Mouse (Mus musculus): ENCODE measurements at regions not wholly inside any gene's neighbourhood (a gene's known extent, or its start where the extent isn't known, plus 50 kb on each side); places are given as distances from the start of the nearest gene placed in this dataset.
"Not testable (repeated sequence)": the region's sequence is repeated elsewhere in the genome, so short reads cannot be mapped to it uniquely, and the experiment has no call there.

DNA sequence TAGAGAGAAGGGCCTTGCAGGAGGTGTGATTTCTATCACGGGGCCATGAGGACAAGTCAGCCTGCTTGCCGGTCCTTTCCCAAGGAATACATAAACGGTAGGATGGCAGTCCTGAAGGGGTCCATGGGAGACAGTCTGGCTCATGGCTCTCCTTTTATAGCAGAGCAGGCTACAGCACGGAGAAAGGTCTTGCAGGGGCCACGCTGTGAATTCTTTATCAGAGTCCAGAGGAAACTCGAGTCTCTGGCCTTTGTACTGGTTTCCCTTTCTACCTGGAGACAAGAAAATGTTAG lies 1984.0 kb downstream of the 4930444P10Rik start:
- DNase-seq (ENCODE audit: low spot score in 2 of 2) = no peak

DNA sequence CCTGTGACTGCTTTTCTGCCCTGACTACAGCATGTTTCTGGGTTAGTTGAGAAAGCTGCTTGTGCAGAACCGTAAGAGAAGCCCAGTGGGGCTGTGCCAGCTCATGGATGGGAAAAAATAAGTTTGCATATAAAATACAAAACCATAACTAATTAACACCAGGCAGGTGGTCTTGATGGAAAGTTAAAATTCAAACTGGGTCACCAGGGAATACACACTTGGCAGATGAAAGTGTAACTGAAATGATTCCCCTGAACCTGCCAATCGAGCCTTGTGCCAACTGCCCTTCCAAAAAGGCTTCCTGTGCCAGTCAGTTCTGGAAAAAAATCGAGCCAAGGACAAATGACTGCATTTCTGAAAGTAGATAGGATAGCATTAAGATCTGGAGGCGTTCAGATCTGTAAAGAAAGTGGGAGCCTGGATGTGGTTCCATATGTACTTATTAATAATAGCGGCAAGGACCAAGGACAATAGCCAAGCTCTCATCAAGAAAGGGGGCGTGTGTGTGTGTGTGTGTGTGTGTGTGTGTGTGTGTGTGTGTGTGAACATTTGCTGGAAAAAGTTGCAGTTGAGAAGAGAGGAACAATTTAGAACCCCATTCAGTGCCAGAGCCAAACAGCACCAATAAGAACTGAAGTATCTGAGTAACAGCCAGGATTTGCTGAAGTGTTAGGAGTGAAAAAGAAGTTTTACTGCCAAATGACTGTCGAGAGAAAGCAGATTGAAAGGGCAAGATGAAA lies 1984.5 kb downstream of the 4930444P10Rik start:
- DNase-seq (ENCODE audit: low spot score in 2 of 2) = peak in 1 of 2 experiments; percentile 10

DNA sequence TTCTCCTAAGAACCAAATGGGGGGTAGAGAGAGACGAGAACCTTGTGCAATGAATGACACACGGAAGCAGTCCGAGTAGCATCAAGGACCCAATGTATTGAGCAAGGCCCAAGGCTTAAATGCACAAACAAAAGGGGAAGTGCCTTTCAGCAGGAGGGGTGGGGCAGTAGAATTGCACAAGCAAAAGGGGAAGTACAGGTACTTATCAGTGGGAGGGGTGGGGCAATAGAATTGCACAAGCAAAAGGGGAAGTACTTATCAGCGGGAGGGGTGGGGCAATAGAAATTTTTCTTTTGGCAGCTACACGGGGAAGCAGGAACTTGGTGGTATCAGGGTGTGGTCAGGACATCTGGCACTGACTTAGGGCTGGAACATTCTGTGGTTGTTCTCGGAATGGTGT lies 1987.6 kb downstream of the 4930444P10Rik start:
- not testable (repeated sequence) for DNase-seq (ENCODE audit: low spot score in 2 of 2)

DNA sequence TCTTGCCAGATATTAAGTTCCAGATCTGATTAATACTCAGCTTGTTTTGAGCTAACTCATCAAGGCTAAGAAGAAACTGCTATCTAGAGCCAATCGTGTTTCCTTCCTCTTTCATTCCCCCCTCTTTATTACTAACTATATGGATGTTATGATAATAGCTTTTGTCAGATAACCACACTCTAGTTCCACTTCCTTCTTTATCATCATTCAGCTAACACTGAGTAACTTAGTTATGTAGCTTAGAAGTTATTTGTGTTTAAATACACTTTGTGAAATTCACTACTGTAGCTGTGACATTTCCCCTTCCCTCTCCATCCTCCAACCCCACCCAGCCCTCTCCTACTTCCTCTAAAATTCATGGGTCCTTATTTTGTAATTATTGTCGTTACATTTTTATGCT lies 1988.6 kb downstream of the 4930444P10Rik start:
- DNase-seq (ENCODE audit: low spot score in 2 of 2) = no peak

DNA sequence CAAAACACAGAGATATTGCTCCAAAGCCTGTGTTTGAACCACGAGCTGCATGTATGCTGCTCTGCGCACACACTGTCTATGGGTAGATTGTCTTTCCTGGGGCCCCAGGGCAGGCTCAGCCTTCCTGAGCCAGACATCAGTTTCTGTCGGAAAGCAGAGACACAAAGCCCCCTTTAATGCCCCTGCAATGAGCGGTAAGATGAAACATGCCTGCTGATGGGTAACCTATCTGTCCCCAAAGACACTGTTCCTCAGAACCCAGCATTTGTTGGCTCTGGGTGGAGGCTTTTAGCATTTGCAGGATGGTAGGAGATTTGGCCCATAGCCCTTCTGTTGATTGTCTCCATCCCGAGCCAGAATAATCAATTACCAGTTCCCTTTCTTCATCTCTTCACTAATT lies 1994.1 kb downstream of the 4930444P10Rik start:
- no peak for DNase-seq (ENCODE audit: low spot score in 2 of 2)

DNA sequence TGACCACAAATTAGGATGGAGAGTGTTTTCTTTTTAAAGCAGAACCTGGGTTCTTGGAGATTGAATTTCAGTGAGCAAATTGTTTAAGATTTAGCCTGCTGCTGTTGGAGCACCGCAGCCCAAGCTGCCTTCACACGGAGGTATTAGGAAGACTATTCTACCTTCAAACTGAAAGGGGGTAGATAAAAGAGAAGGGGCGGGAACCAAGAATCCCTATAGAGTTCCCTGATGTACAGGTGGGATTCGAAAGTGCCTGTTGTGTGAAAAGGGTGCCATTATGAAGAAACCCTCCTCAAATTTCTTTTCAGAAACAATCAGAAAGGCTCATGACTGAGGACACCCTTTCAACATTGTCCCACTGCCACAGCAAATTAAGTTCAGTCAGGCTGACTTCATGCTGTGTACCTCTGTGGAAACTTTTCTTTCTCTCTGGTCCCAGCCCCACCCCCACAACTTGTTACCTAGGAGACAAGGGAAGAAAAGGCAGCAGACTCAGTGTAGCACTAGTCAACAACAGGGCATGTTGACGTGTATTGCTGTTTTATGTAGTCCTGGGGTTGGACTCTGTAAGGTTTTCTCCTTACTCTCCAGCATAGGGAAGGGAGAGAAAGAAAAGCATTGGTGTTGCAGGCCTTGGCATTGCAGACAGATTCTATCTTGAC lies 1995.4 kb downstream of the 4930444P10Rik start:
- no peak for DNase-seq (ENCODE audit: low spot score in 2 of 2)

DNA sequence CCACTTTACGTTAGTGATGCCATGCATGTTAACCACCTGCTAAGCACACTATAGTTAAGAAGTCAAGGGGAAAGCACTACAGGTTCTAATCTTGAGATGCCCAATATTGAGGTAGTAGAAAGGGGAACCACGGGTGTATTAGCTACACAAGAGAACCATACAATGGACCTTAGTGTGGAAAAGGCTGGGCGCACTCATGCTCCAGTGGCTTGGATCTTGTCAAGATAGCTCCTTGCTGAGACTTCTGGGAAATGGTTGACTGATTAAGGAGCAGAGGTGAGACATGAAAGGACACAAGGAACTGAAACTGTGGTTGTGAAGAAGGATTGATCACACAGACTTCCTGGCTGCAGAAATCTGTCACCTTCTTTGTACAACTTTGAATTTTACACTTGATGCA lies 2028.3 kb downstream of the 4930444P10Rik start:
- no peak for DNase-seq (ENCODE audit: low spot score in 2 of 2)

DNA sequence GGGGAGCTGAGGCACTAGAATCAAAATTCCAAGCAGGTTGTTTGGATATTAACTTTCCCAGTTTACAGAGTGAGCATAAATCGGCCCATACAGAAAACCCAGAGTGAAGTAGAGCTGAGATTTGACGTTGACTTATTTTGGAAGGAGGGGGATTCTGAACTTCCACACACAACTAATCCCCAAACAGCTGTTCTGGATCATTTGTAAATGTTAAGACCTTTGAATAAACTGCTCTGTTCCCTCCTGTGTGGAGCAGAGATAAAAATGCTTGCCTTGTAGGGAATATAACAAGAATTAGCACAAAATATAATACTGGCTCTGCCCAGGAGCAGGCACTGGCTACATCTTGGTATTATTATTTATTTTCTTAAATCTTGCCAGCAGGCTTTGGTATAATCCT lies 2057.0 kb downstream of the 4930444P10Rik start:
- DNase-seq (ENCODE audit: low spot score in 2 of 2) = no peak

DNA sequence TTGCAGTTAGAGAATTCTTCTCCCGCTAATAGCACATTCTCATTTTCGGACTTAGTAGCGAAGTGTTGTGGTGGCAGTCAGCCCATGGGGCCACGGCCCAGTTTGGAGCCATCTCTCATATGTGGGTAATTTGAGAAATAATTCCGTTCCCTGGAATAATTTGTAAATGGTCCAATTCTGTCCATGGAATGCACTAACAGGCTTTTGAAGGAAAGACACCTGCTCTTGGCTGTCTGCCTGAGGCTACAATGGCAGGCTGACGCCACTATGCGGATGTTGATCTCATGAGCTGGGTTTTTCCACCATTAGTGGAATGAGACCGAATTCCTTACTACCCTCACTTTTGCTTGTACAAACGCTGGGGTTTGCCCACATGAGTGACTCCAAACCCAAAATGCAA lies 2081.6 kb downstream of the 4930444P10Rik start:
- DNase-seq (ENCODE audit: low spot score in 2 of 2) = no peak

DNA sequence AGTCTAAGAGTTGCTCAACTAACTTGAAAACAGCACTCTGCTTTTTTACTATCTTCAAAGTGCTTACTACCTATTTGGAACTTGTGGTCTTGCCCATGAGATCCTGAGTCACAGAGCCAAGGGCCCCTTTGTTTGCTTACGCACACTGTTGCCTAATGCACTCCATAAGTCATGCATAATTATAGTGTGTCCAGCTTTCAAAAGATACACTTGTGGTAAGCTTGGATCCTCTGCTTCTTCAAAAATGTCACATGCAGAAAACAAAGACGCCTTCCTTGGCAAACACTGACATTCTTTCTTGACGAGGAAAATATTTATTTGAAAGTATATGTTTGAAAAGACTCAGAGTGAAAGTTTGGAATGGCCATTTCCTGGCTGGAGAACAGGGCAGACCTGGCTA lies 2082.3 kb downstream of the 4930444P10Rik start:
- no peak for DNase-seq (ENCODE audit: low spot score in 2 of 2)

DNA sequence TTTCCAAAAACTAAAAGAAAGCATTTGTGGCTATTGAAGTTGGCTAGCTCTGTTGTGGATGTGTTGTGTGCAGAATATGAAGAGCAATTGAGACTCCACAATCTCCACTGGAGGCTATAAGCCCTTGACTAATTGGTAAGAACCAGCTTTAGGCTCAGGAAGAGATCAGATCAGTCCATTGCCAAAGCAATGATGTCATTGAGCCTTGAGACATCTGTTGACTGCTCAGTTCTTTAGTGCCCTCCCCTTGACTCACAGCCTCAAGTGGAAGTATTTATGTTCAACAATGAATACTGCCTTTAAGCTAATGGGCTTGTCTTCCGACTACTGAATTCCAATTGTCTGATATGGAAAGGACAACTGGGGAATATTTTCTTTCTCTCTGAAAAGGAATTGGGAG lies 2090.6 kb downstream of the 4930444P10Rik start:
- DNase-seq (ENCODE audit: low spot score in 2 of 2) = no peak

DNA sequence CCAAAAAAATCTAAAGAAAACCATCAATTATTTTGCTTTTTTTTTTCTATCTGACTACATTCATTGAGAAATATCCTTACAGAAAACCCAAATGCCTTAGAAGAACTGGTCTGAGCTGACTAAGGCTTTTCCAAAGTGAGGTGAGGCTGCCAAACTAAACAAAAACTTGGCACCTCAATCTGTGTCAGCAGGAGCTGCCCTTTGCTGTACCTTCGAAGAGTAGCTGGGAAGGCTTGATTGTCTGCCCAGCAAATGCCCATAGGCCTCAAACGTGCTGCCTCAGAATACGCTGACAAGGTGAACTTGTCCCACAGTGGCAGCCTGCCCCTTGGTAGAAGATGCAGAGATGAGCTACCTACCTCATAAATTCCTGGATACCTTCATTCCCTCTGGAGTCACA lies 2091.7 kb downstream of the 4930444P10Rik start:
- DNase-seq (ENCODE audit: low spot score in 2 of 2) = no peak

DNA sequence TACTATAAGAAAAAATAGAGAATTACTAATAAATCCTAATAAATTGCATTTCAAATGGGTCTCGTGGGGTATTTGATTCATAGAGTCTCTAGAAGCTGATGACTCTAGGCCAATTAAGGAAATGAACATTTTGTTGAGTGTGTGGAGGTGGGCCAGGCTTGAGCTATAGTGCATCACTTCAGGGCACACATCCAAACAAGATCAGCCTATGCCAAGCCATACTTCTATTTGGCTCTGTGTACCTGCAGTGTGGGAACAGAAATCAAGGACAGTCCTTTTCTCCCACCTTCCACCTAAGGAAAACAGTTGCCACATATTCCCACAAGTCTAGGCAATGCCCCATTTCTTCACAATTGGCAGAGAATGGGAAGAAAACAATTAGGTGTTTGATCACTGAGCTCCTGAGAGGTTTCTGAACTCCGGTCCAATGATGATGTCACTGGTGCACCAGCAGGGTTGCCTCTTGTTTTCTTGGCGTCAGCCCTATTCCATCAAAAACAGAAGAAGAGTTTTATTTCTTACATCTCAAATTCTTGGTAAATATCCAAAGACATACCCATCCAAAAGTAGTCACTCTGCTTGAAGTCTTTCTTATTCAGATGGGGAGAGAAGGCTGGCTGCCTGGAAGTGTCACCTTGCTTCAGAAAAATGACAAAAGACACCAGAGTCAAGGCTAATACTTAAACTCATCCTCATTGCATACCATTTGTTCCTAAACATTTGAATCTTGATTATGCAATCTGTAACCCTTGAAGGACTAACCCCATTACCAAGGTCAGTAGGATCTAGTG lies 2092.3 kb downstream of the 4930444P10Rik start:
- DNase-seq (ENCODE audit: low spot score in 2 of 2) = no peak

DNA sequence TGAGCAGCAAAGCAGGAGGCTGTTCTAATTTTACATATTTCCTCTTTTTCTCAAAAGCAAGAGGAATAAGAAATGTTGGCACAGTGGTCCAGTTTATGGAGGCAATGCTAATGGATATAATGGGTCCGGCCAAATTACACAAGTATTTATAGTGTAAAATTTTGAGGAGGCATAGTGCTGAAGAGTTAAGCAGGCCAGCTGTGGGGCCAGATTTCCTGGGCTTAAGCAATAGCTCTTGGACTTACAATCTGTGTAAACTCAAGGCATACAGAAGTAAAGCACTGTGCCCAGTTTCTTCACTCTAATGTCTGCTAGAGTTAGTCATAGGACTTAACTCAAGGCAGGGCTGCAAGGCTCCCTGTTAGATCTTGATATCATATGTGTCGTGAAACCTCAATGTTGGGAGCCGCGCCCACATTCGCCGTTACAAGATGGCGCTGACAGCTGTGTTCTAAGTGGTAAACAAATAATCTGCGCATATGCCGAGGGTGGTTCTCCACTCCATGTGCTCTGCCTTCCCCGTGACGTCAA lies 2094.9 kb downstream of the 4930444P10Rik start:
- no peak for DNase-seq (ENCODE audit: low spot score in 2 of 2)

DNA sequence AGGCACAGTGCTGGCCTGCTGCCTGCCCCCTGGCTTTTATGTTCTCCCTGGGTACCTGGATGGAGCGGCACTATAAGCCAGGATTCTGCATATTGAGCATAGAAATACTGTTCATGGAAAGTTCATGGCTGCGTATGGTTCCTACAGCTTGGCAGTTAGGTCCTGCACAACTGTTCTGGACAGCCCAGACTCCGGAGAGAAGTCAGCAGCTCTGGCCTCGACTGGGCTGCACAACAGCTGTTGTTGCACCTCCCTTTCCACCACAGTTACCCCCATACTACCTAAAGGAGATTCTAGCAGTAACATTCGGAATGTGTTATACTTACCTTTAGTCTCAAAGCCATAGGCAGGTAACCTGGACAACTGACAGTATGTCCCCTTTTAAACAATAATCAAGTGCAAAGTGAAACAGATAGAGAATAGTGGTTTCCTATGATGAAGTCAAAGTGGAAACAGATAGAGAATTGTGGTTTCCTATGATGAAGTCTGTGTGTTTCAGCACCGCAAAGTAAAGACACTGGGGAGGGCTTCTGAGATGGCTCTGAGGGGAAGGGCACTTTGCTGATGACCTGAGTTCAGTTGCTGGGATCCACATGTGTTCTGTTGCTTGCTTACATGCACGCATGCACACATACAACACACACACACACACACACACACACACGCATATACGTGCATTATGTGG lies 2099.2 kb downstream of the 4930444P10Rik start:
- no peak for DNase-seq (ENCODE audit: low spot score in 2 of 2)

DNA sequence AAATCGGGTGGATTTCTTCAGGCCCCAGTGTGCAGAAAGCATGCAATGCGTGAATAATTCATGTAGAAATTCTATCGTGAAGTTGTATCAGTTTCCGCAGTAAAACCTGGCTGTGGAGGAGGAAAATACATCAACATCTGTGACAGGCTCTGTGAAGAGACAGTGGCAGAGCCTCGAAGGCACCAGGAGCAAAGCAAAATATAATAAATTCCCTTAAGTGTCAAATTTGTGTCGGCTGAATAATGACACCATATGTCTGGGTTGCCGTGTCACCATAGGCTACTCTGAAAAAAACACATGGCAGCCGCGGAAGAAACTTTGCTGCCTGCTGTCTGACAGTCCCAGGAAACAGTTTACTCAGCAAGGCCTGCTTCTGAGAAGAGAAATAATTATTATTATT lies 2100.1 kb downstream of the 4930444P10Rik start:
- no peak for DNase-seq (ENCODE audit: low spot score in 2 of 2)

DNA sequence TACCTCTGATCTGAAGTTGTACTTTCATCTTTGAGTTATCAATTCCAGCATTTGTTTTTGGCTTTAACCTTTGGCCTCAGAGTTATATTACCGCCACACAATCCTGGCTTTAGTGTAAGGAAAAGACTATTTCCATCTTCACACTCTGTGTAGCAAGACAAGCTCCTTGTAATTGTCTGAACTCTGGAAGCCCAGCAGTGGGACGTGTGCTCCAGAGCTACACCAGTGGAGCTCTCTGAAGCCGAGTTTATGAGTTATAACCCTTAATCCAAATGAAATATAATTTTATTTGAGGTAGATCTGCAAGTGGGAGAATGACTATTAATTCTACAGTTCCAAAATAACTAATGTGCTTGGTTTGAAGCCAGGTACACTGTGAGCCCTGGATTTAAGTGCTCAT lies 2103.8 kb downstream of the 4930444P10Rik start:
- no peak for DNase-seq (ENCODE audit: low spot score in 2 of 2)

DNA sequence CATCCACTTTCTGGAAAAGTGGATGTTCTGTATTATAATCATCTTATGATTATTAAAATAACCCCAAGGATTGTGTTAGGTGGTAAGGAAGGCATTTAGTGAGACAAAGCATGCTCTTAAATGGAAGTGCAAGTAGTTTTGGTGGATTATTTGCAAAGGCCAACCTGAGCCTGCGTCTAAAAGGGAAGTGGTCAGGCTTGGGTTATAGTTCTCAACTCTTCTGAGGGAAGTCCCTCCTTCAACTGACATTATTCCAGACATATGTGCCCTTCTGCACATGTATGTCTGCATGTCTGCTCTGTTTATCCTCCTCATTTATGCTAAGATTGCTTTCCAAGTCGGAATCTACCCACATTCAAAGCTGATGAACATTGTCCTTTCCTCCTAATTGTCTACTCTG lies 2108.3 kb downstream of the 4930444P10Rik start:
- DNase-seq (ENCODE audit: low spot score in 2 of 2) = no peak

DNA sequence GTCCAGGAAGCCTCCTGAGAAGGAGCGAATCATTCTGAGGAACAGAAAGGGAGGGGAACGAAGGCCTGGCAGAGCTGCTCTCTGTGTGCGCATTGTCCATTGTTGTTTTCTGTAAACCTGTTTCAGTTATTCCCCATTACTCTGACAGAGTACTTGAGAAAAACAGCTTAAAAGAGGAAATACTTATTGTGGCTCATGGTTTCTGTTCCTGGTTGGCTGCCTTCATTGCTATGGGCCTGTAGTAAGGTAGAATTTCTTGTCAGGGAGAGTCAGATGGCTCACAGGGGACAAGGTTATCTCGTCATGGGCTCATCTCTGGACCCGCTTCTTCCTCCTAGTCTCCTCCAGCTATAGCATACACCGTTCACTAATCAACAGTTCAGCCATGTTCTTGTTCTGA lies 2112.9 kb downstream of the 4930444P10Rik start:
- DNase-seq (ENCODE audit: low spot score in 2 of 2) = no peak

DNA sequence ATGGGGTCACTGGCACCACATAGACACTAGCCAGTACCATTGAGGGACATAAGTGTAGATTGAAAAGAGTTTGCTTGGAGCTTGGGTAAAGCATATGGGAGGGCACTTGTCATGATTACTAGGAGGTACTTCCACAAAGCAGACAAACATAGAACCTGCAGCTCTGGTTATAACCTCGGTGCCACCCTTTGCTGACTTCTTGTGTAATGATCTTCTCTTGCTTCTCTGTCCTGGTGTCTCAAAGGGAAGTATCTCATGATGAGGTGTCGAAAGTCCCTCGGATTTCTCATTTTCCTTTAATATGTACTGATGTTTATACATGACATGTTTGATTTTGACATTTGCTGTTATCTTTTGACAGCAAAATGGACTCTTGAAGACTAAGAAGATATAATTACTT lies 2114.5 kb downstream of the 4930444P10Rik start:
- no peak for DNase-seq (ENCODE audit: low spot score in 2 of 2)

DNA sequence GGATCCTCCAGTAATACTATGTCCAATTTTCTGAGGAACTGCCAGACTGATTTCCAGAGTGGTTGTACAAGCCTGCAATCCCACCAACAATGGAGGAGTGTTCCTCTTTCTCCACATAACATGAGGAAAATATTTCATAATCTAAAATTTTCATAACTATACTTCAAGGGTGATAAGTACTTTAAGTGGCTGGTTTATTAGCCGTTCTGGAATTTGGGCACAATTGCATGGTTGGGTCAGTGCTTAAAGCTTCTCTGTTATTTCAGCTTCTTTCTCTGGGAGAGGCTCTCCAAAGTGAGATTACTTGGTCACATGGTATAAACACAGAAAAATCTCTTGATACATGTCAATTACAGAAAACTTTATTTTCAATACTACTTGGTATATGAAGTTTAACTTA lies 2115.9 kb downstream of the 4930444P10Rik start:
- no peak for DNase-seq (ENCODE audit: low spot score in 2 of 2)

DNA sequence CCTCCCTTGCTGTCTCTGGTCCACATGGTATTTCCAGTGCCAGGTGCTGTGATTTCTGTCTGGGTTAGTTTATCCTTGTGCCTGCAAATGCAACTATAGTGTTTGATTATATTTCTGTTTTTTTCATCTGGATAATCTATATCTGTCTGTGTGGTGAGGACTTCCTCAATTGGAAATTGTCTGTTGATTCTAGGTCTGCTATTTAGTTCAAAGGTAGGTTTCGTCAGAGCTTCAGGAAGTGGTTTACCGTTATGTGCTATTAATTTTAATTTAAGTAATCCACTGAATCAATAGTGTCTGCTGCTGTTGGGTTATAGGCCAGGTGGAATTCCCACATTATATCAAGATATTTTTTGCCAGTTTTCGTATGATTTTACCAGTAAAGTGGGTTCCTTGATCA lies 2143.9 kb downstream of the 4930444P10Rik start:
- DNase-seq (ENCODE audit: low spot score in 2 of 2) = no peak
